Mouse (Mus musculus) liver, postnatal 0 days (tissue): ENCODE measurements around the gene Slc25a12. TPM values are rescaled to one million over a fixed set of nuclear protein-coding genes. Genes with fewer than 3 reads are reported as not detected.

Experiments
- ATAC-seq: fragments of 200-750 bp; cut with Nextera tagmentation; 2 replicates; pipeline ENCODE4 v1.8.0; 2017; ENCODE audit warnings: mild to moderate bottlenecking, moderate library complexity
- DNase-seq: peaks from one replicate; pipeline ENCODE4 v3.0.0-alpha.2; 2016
- H3K27ac ChIP-seq: fragments of 300-500 bp; sonication (generic); 2 replicates; pipeline ENCODE4 v1.5.1; 2014; ENCODE audit warnings: antibody characterized with exemption, moderate library complexity, mild to moderate bottlenecking, low read depth
- H3K27me3 ChIP-seq: fragments of 300-500 bp; sonication (generic); 2 replicates; pipeline ENCODE4 v1.6.1; 2014; ENCODE audit warnings: low read length, control low read depth, mixed read lengths; ENCODE audit not compliant: insufficient read depth
- H3K36me3 ChIP-seq: fragments of 300-500 bp; sonication (generic); replicated peaks from 2 replicates; pipeline ENCODE4 v1.6.1; 2014; ENCODE audit warnings: mild to moderate bottlenecking, control low read depth, low read length, moderate library complexity, mixed read lengths; ENCODE audit not compliant: insufficient read depth
- H3K4me1 ChIP-seq: fragments of 300-500 bp; sonication (generic); 2 replicates; pipeline ENCODE4 v1.6.1; 2014; ENCODE audit warnings: antibody characterized with exemption, mild to moderate bottlenecking, control low read depth; ENCODE audit not compliant: insufficient read depth
- H3K4me2 ChIP-seq: fragments of 300-500 bp; sonication (generic); 2 replicates; pipeline ENCODE4 v1.6.1; 2014; ENCODE audit warnings: low read depth, mild to moderate bottlenecking, low read length, moderate library complexity, mixed read lengths
- H3K4me3 ChIP-seq: fragments of 300-500 bp; sonication (generic); 2 replicates; pipeline ENCODE4 v1.5.1; 2014; ENCODE audit warnings: low read depth, low read length
- H3K9ac ChIP-seq: fragments of 300-500 bp; sonication (generic); replicated peaks from 2 replicates; pipeline ENCODE4 v1.6.1; 2014; ENCODE audit warnings: mild to moderate bottlenecking, moderate library complexity
- H3K9me3 ChIP-seq: fragments of 300-500 bp; sonication (generic); 2 replicates; pipeline ENCODE4 v1.6.1; 2016; ENCODE audit warnings: mild to moderate bottlenecking, control low read depth, low read length, mixed read lengths
- CTCF ChIP-seq: sonication (generic); IDR thresholded peaks from 2 replicates; pipeline ENCODE4 v1.5.1; 2016; ENCODE audit warnings: antibody characterized with exemption, low read depth
- EP300 ChIP-seq: IDR thresholded peaks from 2 replicates; pipeline ENCODE4 v1.6.1; 2016; ENCODE audit warnings: antibody characterized with exemption, low read depth, mild to moderate bottlenecking
- WGBS: fragments of 180-500 bp; shearing (Covaris S2); extraction: QIAGEN DNeasy Blood & Tissue Kit; methylation state at CpG from one replicate; pipeline ENCODE4 v1.1.7; 2014; ENCODE audit not compliant: insufficient replicate concordance; 5-methylcytosine and 5-hydroxymethylcytosine counted together
- polyA plus RNA-seq: library from polyadenylated mRNA; unstranded; fragments of >200 nt; fragmentation: Nextera tagmentation; extraction: Ambion mirVana; gene quantifications from 2 replicates; pipeline ENCODE4 v1.2.1, GENCODE M21; 2015

The Slc25a12 gene
- polyA plus RNA-seq, 1 experiment from 2014 or later, result 21.0 TPM

DNA sequence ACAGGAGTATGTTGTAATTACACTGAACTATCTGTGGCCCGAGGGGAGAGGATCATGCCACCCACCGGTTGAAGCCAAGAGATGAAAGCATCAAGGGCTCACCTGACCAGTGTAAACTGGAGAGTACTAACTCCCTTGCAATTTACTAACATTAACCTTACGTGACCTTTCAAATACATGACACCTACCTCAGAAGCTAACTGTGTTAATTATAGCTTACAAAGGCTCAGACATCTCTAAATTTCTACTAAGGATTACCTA, 15.9 kb downstream of the Slc25a12 start:
- no peak overlapping the region for H3K4me2 ChIP-seq
- no peaks in the 10 kb centered on the region for H3K27me3 ChIP-seq
- TF ChIP-seq CTCF, result no peak
- TF ChIP-seq EP300, result no peak
- no peak for DNase-seq
- H3K36me3 ChIP-seq, result no peaks in the 10 kb centered on the region; the same call in 1 of the 2 replicates
- WGBS, result 88% methylated on average over 3 of the region's 3 CpGs
- no peak overlapping the region for H3K9ac ChIP-seq
- no peak overlapping the region for H3K4me3 ChIP-seq
- no peak overlapping the region for H3K27ac ChIP-seq
- H3K9me3 ChIP-seq, result no peaks in the 10 kb centered on the region
- peaks cover 12% of the 10 kb centered on the region for H3K4me1 ChIP-seq
- ATAC-seq, result no peak

DNA sequence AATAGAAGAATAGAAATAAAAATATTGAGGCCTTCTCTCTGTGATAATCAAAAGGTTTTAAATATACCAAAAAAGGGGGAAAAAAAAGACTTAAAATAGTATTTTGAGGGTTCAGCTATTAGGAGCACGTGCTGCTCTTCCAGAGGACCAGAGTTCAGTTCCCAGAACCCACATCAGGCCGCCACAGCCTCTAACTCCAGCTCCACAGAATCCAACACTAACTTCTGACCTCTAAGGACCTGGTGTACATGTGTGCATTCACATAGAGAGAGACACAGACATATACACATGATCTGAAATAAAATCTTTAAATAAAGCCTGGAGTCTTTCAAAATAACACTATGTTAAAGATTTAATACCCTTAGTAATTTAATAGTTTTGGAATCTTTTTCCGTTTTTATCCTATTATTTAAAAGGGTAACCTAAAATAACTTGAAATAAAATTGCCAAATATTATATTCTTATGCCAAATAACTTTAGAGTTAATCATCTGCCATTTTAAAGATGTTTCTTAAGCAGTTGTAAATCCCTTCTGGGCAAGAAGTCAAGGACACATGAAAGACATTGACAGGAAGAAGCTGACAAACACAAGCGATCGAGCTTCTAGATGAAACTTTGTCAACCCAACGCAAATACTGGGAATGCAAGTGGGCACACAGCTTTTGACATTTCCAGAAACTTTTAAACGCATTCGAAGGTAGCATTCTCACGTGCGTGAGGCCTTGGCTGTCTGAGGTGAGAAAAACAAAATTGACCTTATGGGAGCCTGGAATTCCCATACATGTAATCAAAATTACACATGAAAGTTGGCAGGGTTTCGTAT, 16.4 kb downstream of the Slc25a12 start:
- Histone ChIP-seq H3K4me2 (no peak overlapping the region), H3K4me1 (peaks cover 12% of the 10 kb centered on the region), H3K36me3 (no peaks in the 10 kb centered on the region; the same call in 1 of the 2 replicates), H3K9me3 (no peaks in the 10 kb centered on the region), H3K9ac (no peak overlapping the region), H3K27ac (no peak overlapping the region), H3K4me3 (no peak overlapping the region), H3K27me3 (no peaks in the 10 kb centered on the region)
- TF ChIP-seq CTCF (no peak), EP300 (no peak)
- DNase-seq, result no peak
- ATAC-seq, result no peak
- 83% methylated on average over 11 of the region's 11 CpGs for WGBS

GRCm38 (mm10) chr2:71350181-71350580, 17.4 kb downstream of the Slc25a12 start:
- Histone ChIP-seq H3K27me3 (no peaks in the 10 kb centered on the region), H3K9ac (no peak overlapping the region), H3K4me3 (no peak overlapping the region), H3K4me1 (peaks cover 12% of the 10 kb centered on the region), H3K27ac (no peak overlapping the region), H3K9me3 (no peaks in the 10 kb centered on the region), H3K4me2 (no peak overlapping the region), H3K36me3 (no peaks in the 10 kb centered on the region; the same call in 1 of the 2 replicates)
- ATAC-seq (no peak), DNase-seq (no peak)
- TF ChIP-seq CTCF (no peak), EP300 (no peak)
- 77% methylated on average over 7 of the region's 7 CpGs for WGBS

GRCm38 (mm10) chr2:71349511-71349910, 18.0 kb downstream of the Slc25a12 start:
- WGBS, result 80% methylated on average over 2 of the region's 2 CpGs
- Histone ChIP-seq H3K9ac (no peak overlapping the region), H3K4me1 (peaks cover 12% of the 10 kb centered on the region)

GRCm38 (mm10) chr2:71347732-71348490, 19.6 kb downstream of the Slc25a12 start:
- Histone ChIP-seq H3K4me2 (no peak overlapping the region), H3K4me3 (no peak overlapping the region), H3K9ac (no peak overlapping the region), H3K27me3 (no peaks in the 10 kb centered on the region), H3K4me1 (no peaks in the 10 kb centered on the region), H3K27ac (no peak overlapping the region), H3K36me3 (no peaks in the 10 kb centered on the region; the same call in 1 of the 2 replicates), H3K9me3 (no peaks in the 10 kb centered on the region)
- TF ChIP-seq CTCF, result no peak
- no peak for TF ChIP-seq EP300
- WGBS, result 85% methylated on average over 20 of the region's 20 CpGs
- DNase-seq, result no peak
- no peak for ATAC-seq

More at GRCm38 (mm10) chr2:71349511-71349910, 18.0 kb downstream of the Slc25a12 start:
- no peaks in the 10 kb centered on the region; the same call in 1 of the 2 replicates for H3K36me3 ChIP-seq
- DNase-seq (no peak), ATAC-seq (no peak)
- no peaks in the 10 kb centered on the region for H3K9me3 ChIP-seq
- TF ChIP-seq EP300 (no peak), CTCF (no peak)
- no peak overlapping the region for H3K4me3 ChIP-seq
- H3K27me3 ChIP-seq, result no peaks in the 10 kb centered on the region
- no peak overlapping the region for H3K4me2 ChIP-seq
- H3K27ac ChIP-seq, result no peak overlapping the region

DNA sequence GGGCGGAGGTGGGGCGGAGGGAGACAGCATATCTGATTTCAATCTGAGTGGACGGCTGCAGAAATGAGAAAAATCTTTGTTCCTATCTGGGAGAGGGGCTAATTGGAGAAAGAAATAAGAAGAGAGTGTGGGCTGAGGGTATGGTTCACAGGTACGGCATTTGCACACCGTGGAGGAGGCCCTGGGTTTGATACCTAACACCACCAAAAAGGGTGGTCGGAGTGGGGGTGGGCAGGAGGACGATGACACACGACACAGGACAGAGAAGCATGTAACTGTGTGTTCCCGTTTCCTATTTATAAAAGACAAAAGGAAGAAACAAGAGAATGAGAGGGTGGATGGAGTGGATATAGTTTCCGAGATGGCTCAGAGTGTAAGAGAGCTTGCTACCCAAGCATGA, 20.4 kb downstream of the Slc25a12 start:
- Histone ChIP-seq H3K4me2 (no peak overlapping the region), H3K36me3 (peaks cover 4% of the 10 kb centered on the region; the same call in 1 of the 2 replicates), H3K4me3 (no peak overlapping the region), H3K9ac (no peak overlapping the region), H3K9me3 (no peaks in the 10 kb centered on the region), H3K27ac (no peak overlapping the region), H3K27me3 (no peaks in the 10 kb centered on the region), H3K4me1 (no peaks in the 10 kb centered on the region)
- WGBS, result 89% methylated on average over 10 of the region's 10 CpGs
- ATAC-seq, result no peak
- DNase-seq, result no peak
- TF ChIP-seq EP300 (no peak), CTCF (no peak)
